Mouse (Mus musculus) small intestine, adult 2 months (tissue): ENCODE data around the gene Sp100. TPM values are rescaled to one million over a fixed set of nuclear protein-coding genes. Genes with fewer than 3 reads are reported as not detected.
"Not testable (repeated sequence)": the region's sequence is repeated elsewhere in the genome, so short reads cannot be mapped to it uniquely, and the experiment has no call there.

Experiments
- H3K27ac ChIP-seq: fragments of 200-500 bp; 2 replicates; pipeline ENCODE4 v1.5.1; 2012; ENCODE audit warnings: low read depth, low read length, control low read depth, inconsistent platforms; ENCODE audit not compliant: insufficient read depth
- H3K27me3 ChIP-seq: fragments of 200-500 bp; 2 replicates; pipeline ENCODE4 v1.6.1; 2012; ENCODE audit warnings: mild to moderate bottlenecking, moderate library complexity, low read length, inconsistent platforms; ENCODE audit not compliant: control insufficient read depth, insufficient read depth
- H3K36me3 ChIP-seq: fragments of 200-500 bp; 2 replicates; pipeline ENCODE4 v1.6.1; 2012; ENCODE audit warnings: mild to moderate bottlenecking, low read length, control low read depth, inconsistent platforms; ENCODE audit not compliant: control insufficient read depth, insufficient read depth
- H3K4me1 ChIP-seq: fragments of 200-500 bp; 2 replicates; pipeline ENCODE4 v1.6.1; 2012; ENCODE audit warnings: low read length, inconsistent platforms, mixed read lengths; ENCODE audit not compliant: control insufficient read depth, insufficient read depth, insufficient read length
- H3K4me3 ChIP-seq: fragments of 200-500 bp; 2 replicates; pipeline ENCODE4 v1.5.1; 2012; ENCODE audit warnings: low read depth, mild to moderate bottlenecking, control low read depth, inconsistent platforms, low read length, moderate library complexity
- CTCF ChIP-seq: fragments of 200-500 bp; IDR thresholded peaks from 2 replicates; pipeline ENCODE4 v1.5.1; 2012; ENCODE audit warnings: low read depth, mild to moderate bottlenecking, control low read depth, inconsistent platforms, low read length, moderate library complexity, mixed read lengths; ENCODE audit not compliant: insufficient replicate concordance, insufficient read length; ENCODE audit errors: extremely low read depth
- POLR2A ChIP-seq: fragments of 200-500 bp; IDR thresholded peaks from 2 replicates; pipeline ENCODE4 v1.6.1; 2012; ENCODE audit warnings: low read depth, mild to moderate bottlenecking, control low read depth, inconsistent platforms, low read length, moderate library complexity
- whole genome bisulfite sequencing: fragments of 180-500 bp; shearing (Covaris S2); methylation state at CpG from one replicate; pipeline ENCODE4 v1.1.7; 2018; 5-methylcytosine and 5-hydroxymethylcytosine counted together
- polyA plus RNA-seq: library from polyadenylated mRNA; depleted of rRNA; stranded (reverse); fragments of >200 nt; gene quantifications from 2 replicates; pipeline ENCODE4 v1.2.3, GENCODE M21; 2012

Sp100 gene
- polyA plus RNA-seq, 1 experiment: 10.1 TPM

GRCm38 (mm10) chr1:85650524-85650923 is 736 bp downstream of the Sp100 start:
- H3K27me3 ChIP-seq, H3K36me3 ChIP-seq, H3K4me1 ChIP-seq: not testable (repeated sequence)
- H3K4me3 ChIP-seq: peak overlapping the region; percentile 43
- H3K27ac ChIP-seq: peak overlapping the region; percentile 46; the same call in 1 of the 2 replicates
- WGBS: 55% methylated on average over 4 of the region's 5 CpGs

GRCm38 (mm10) chr1:85651770-85652275 is 2.0 kb downstream of the Sp100 start:
- H3K27me3 ChIP-seq, H3K4me1 ChIP-seq, H3K36me3 ChIP-seq: not testable (repeated sequence)
- Histone ChIP-seq H3K27ac (peak overlapping the region; percentile 58), H3K4me3 (peak overlapping the region; percentile 50)
- 51% methylated on average over 13 of the region's 13 CpGs for WGBS

GRCm38 (mm10) chr1:85657211-85657610 is 7.4 kb downstream of the Sp100 start:
- not testable (repeated sequence) for H3K27me3 ChIP-seq, H3K27ac ChIP-seq, H3K36me3 ChIP-seq, H3K4me3 ChIP-seq, H3K4me1 ChIP-seq
- WGBS: 85% methylated on average over 2 of the region's 2 CpGs

GRCm38 (mm10) chr1:85664266-85664665 is 14.5 kb downstream of the Sp100 start:
- Histone ChIP-seq H3K4me1 (no peaks in the 10 kb centered on the region), H3K4me3 (no peak overlapping the region), H3K27me3 (no peaks in the 10 kb centered on the region), H3K36me3 (peaks cover 31% of the 10 kb centered on the region), H3K27ac (no peak overlapping the region)
- TF ChIP-seq CTCF (no peak), POLR2A (no peak)

- TF ChIP-seq CTCF: no peak
- no peak for TF ChIP-seq POLR2A
- H3K27ac ChIP-seq: peak overlapping the region; percentile 51; the same call in 1 of the 2 replicates
- no peaks in the 10 kb centered on the region for H3K27me3 ChIP-seq
- peaks cover 28% of the 10 kb centered on the region for H3K36me3 ChIP-seq
- WGBS: 54% methylated on average over 4 of the region's 4 CpGs
- no peaks in the 10 kb centered on the region for H3K4me1 ChIP-seq
- no peak overlapping the region for H3K4me3 ChIP-seq
These were observed 30.4 kb downstream of the Sp100 start for GRCm38 (mm10) chr1:85680226-85680625.

GRCm38 (mm10) chr1:85686666-85687065 is 36.9 kb downstream of the Sp100 start:
- WGBS: 49% methylated on average over 5 of the region's 5 CpGs
- no peak overlapping the region for H3K4me3 ChIP-seq
- H3K27me3 ChIP-seq: no peaks in the 10 kb centered on the region
- H3K4me1 ChIP-seq: no peaks in the 10 kb centered on the region
- peaks cover 7% of the 10 kb centered on the region; the same call in 1 of the 2 replicates for H3K36me3 ChIP-seq
- TF ChIP-seq CTCF (no peak), POLR2A (no peak)
- H3K27ac ChIP-seq: peak overlapping the region; percentile 33; the same call in 1 of the 2 replicates

- Histone ChIP-seq H3K27ac (peak overlapping the region; percentile 33; the same call in 1 of the 2 replicates), H3K4me3 (no peak overlapping the region), H3K4me1 (no peaks in the 10 kb centered on the region), H3K27me3 (no peaks in the 10 kb centered on the region), H3K36me3 (peaks cover 6% of the 10 kb centered on the region; the same call in 1 of the 2 replicates)
- TF ChIP-seq CTCF (no peak), POLR2A (no peak)
- WGBS: 59% methylated on average over 5 of the region's 5 CpGs
These were observed 37.6 kb downstream of the Sp100 start for GRCm38 (mm10) chr1:85687346-85687745.

GRCm38 (mm10) chr1:85690544-85690943 is 40.8 kb downstream of the Sp100 start:
- no peaks in the 10 kb centered on the region for H3K4me1 ChIP-seq
- TF ChIP-seq POLR2A (no peak), CTCF (no peak)
- no peak overlapping the region for H3K4me3 ChIP-seq
- H3K27me3 ChIP-seq: no peaks in the 10 kb centered on the region
- peaks cover 11% of the 10 kb centered on the region; the same call in 1 of the 2 replicates for H3K36me3 ChIP-seq
- no peak overlapping the region for H3K27ac ChIP-seq
- WGBS: 75% methylated on average over 3 of the region's 3 CpGs
